Mouse (Mus musculus): ENCODE results near the gene Bbs9.

Bbs9 gene

DNA sequence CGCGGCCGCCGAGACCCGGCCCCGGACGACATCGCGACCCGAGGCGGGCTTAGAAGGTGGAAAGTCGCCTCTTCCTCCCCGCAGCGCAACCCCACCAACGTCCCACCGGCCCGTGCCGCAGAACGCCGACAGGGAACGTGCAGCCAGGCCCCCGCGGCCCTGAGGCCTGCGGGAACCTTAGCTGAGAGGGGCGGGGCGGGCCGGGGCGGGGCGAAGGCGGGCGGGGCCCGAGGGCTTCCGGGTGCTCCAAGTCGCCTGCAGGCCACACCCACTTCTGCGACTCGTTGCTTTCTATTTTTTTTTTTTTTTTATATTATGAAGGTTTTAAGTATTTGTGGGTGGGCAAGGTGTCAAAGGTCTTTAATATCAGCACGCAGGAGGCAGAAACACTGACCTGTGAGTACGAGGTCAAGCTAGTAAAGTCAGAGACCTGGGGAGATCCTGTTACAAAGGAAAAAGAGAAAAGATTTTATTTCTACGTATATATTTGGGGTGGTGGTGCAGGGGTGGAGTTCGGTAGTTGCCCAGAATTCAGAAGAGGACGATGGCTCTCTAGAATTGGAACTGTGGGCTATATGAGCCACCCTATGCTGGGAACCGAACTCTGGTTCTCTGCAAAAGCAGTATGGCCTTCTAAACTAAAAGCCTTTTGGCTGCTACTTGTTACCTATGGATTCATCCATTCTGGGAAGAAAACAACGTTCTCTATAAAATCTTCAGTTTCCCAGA, 7.2 kb upstream of the Bbs9 start:
- peak; percentile 69 to 84 for DNase-seq

DNA sequence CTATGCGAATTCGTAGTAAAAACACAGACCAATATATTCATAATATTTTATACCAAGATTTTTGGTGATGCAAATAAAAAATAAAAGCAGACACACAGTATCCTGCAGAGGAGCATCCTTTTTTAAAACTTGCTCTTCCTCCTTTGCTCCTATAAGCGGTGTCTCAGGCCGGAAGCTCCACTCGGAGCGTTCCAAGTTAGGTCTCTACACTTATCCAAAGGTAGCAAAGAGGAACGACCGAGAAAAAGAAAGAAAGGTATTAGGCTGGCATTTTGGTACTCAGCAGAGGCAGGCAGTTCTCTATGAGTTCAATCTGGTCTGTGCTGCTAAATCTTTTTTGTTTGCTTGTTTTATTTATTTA, 6.6 kb upstream of the Bbs9 start:
- no peak for DNase-seq

- no peak for DNase-seq
Measured at GRCm38 (mm10) chr9:22469643-22470042, 5.9 kb upstream of the Bbs9 start, which contains the start of gene Rp9. Gene Rp9, minus strand, starts transcription at chr9:22469743.

DNA sequence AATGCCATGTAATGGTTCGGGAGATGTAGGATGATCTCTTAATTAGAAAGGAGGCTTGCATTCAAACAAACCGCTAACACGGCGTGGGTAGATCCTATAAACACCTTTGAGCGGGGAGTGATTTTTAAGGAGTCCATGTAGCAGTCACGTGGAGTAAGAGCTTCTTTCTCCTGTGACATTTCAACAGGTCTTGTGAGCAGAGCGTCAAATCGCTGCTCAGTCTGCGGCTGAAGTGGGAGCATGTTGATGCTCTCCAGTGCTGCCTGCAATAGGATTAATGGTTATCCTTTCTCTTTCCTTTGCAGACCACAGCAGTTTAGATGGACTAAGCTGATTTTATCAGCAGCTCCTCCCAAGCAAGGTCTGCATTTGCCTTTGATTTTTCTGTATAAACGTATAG, 750 bp downstream of the Bbs9 start:
- DNase-seq, result peak; percentile 9 to 27

DNA sequence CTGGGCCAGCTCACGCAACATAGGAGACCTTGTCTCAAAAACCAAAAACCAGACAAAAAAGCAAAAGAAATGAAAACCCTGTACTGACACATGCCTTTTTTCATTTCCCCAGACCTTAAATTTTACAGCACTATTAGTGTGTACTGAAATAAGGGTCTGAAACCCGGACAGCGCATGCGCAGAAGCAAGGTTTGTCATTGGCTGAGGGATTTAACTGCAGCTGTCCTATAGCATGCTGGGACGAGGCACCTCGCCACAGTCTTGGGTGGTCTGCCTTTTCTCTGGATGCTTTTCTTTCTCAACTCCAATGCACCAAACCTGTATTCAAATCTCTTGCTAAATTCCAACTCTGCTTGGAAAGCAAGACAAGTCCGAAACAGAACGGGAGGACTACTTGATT, 3.4 kb downstream of the Bbs9 start:
- DNase-seq, result no peak

DNA sequence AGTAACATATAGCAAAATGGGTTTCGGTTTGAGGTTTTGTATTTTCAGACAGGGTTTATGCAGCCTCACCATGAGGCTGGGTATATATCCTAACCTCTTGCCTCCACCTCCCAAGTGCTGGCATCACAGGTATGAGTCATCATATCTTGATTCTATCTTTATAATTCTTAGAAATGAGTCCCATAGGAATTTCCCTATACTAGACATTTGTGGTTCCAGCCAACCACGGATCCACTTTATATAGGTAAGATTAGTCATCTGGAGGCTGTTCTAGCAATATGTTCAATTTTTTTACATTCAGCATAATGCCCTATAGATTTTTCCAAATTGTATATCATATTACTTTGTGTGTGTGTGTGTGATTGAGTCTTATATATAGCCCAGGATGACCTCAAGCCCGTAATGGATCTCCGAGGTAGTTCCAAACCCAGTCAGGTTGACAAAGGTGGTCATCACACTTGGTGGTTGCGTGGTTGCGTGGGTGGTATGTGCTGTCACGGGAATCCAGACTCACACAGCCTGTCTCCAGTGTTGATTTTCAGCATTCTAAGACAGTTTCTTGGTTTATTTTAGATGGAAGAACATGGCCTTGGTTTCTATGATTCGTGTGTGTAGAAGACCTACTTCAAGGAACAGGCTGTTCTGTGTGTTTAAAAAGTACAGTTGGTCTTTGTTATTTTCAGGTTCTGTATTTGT, 8.5 kb downstream of the Bbs9 start:
- no peak for DNase-seq

DNA sequence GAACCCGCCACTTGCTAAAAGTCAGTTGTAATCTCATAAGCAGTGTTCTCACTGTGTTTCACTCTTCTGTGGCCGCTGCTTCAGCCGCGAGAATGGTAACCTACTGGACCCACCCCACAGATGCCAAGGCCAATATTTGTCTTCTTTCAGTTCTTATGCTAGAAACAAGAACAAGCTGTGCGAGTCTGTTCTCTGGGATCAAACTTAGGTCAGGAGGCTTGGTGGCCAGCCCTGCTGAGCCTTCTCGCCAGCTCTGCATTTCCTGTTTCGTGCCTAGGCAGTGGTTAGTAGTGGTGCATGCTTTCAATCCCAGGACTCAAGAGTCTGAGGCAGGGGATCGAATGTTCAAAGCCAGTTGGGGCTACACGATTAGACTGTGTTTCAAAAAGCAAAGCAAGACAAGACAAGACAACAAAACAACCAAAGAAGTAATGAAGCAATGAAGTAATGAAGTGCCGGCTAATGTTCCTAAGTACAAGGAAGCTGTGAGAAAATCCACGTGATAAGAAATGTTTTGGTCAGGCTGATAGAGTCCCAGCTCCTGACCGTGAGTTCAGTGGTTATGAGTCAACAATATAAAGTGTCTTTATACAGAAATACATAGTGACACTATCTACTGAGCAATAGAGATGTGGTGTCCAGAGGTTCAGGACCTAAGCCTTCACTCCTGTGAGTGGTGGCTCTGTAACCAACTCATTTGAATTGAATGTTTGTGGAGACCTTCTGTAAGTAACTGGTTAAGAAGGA, 9.2 kb downstream of the Bbs9 start:
- DNase-seq, result no peak

GRCm38 (mm10) chr9:22486211-22486610, 10.7 kb downstream of the Bbs9 start:
- DNase-seq, result no peak

GRCm38 (mm10) chr9:22488963-22489362, 13.4 kb downstream of the Bbs9 start:
- DNase-seq, result no peak

DNA sequence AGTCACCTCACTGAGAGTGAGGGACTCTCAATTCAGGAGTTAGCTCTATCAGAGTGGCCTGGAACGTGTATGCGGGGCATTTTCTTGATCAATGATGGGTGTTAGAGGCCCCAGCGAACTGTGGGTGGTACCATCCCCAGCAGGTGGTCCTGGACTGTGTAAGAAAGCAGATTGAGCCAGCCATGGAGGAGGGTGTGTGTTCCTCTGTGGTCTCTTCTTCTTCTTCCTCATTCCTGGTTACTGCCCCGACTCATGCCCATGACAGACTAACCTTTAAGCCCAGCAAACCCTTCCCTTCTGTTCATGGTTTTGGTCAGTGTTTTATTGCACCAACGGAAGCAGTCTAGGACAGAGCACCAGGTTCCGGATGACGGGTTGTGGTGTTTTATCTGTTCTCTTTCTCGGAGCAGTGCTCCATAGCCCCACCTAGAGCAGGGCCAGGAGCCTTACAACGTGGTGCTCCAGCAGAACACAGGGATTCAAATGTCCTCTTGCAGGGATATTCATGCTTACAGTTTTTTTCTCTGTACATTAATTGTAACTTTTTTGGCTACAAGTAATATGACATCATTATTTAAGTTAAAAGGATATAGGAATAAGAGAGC, 18.8 kb downstream of the Bbs9 start:
- DNase-seq, result no peak

- no peak for DNase-seq
Measured at GRCm38 (mm10) chr9:22495133-22495532, 19.6 kb downstream of the Bbs9 start.

GRCm38 (mm10) chr9:22497021-22497767, 21.7 kb downstream of the Bbs9 start:
- no peak for DNase-seq

GRCm38 (mm10) chr9:22502972-22503371, 27.5 kb downstream of the Bbs9 start:
- no peak for DNase-seq

GRCm38 (mm10) chr9:22503581-22503980, 28.1 kb downstream of the Bbs9 start:
- DNase-seq, result no peak

DNA sequence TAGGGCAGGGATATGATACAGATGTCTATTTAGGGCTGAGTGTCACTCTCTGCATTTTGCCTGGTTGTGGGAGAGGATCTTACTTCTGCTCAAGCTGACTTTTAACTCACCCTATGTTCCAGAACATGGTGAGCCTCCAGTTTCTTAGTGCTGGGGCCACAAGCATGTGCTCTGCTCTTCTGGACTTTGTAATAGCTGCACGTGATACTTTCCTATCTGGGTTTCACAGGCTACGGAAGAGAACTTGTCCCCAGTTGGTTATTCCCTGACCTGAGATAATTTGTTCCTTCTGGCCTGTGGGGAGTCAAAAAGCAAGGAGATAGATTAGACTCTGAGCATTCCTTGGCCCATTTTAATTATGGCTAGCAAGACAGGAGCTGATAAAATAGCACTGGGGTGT, 30.1 kb downstream of the Bbs9 start:
- no peak for DNase-seq

DNA sequence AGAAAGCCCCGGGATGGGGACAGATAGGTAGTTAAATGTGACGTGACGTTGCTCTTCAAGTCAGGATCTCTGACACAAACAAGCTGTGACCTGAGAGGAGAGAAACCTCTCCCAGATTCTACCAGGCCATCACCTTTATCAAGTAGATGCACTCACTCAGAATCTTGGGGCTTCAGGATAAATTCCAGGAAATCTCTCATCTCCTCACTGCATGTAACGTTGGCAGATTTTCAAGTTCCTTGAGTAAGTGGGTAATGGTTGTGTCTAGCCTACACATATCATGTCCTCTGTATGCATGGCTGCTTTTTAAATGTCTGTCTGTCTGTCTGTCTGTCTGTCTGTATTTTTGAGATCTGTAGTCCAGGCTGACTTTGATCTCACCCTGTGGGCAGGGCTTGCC, 39.6 kb downstream of the Bbs9 start:
- no peak for DNase-seq

- peak; percentile 13 to 76 for DNase-seq
Measured at GRCm38 (mm10) chr9:22518394-22519041, 43.0 kb downstream of the Bbs9 start.

- DNase-seq, result no peak
Measured at GRCm38 (mm10) chr9:22523460-22523859, 47.9 kb downstream of the Bbs9 start.

- DNase-seq, result no peak
Measured at GRCm38 (mm10) chr9:22530734-22531489, 55.4 kb downstream of the Bbs9 start.

- DNase-seq, result no peak
Measured at GRCm38 (mm10) chr9:22532112-22532511, 56.6 kb downstream of the Bbs9 start.

- DNase-seq, result peak; percentile 31 to 38
Measured at GRCm38 (mm10) chr9:22532810-22533447, 57.4 kb downstream of the Bbs9 start.
